Mouse (Mus musculus) bone marrow macrophage, adult 2 months (primary cell): Measurements from ENCODE around the gene Fkbp8.

Source experiments
- CTCF ChIP-seq: IDR thresholded peaks from 2 replicates; pipeline ENCODE4 v1.5.1; 2012; ENCODE audit warnings: low read depth, mild to moderate bottlenecking, low read length, moderate library complexity
- POLR2A ChIP-seq: IDR thresholded peaks from 2 replicates; pipeline ENCODE4 v1.6.1; 2012; ENCODE audit warnings: mild to moderate bottlenecking, low read depth, low read length, borderline replicate concordance

- TF ChIP-seq POLR2A (no peak), CTCF (no peak; the same call in 1 of the 2 replicates)
Observed at GRCm38 (mm10) chr8:70558983-70559382, 31.5 kb downstream of the Fkbp8 start.
